8 mouse cellular contexts compared by ENCODE assay signal in genomic region chr9:122023873-122024272, GRCm38 (mm10). TPM values are rescaled to one million over a fixed set of nuclear protein-coding genes. Genes with fewer than 3 reads are reported as not detected.
DNase-seq lines count a peak whose midpoint lies in the region; ATAC-seq and TF ChIP-seq lines count a peak whose summit lies in the region.
"Had no signal": no experiment of that assay in that cellular context is flagged by ENCODE, and none has a peak within 500 bp of the region (broad histone marks: within the 10 kb centered on the region; RNA-seq: fewer than 3 reads in every experiment).

No protein-coding gene starts in this region.

- no peak overlapping the region for H3K4me2 ChIP-seq in intestine, embryonic 16.5 days (ENCODE audit: low read depth, low read length)
- H3K4me2 ChIP-seq in intestine, postnatal 0 days (replicated peaks; ENCODE audit: low read depth) = no peak overlapping the region

- H3K27ac ChIP-seq in intestine, embryonic 16.5 days (ENCODE audit: low read length) = peak overlapping the region; percentile 43; the same call in 1 of the 2 replicates
- H3K27ac ChIP-seq in intestine, postnatal 0 days (ENCODE audit: low read depth, low read length) = no peak overlapping the region; the same call in 1 of the 2 replicates

- H3K9me3 ChIP-seq in intestine, embryonic 16.5 days (ENCODE audit: control insufficient read depth, low read length) = no peaks in the 10 kb centered on the region
- H3K9me3 ChIP-seq in intestine, postnatal 0 days (ENCODE audit: control insufficient read depth) = no peaks in the 10 kb centered on the region

- H3K36me3 ChIP-seq in intestine, embryonic 16.5 days (ENCODE audit: control insufficient read depth, insufficient read depth, low read length) = no peaks in the 10 kb centered on the region
- no peaks in the 10 kb centered on the region for H3K36me3 ChIP-seq in intestine, postnatal 0 days (ENCODE audit: control insufficient read depth, insufficient read depth)

- DNase-seq in adipocyte (ENCODE audit: low spot score) = peak; percentile 94
- peak; percentile 96 for DNase-seq in heart, adult 11 months
- peak; percentile 21 to 38 for DNase-seq in heart, postnatal 36 days
- no peak for DNase-seq in layer of hippocampus, adult 8-10 months (ENCODE audit: low spot score in 2 of 2)
- DNase-seq in thymus, postnatal 4 days = no peak
- DNase-seq: cerebellum, postnatal 25 days had no signal

- no peak overlapping the region for H3K9ac ChIP-seq in intestine, embryonic 16.5 days (ENCODE audit: low read depth, low read length)
- no peak overlapping the region for H3K9ac ChIP-seq in intestine, postnatal 0 days (ENCODE audit: low read depth, low read length)

- 79% methylated on average over 5 of the region's 5 CpGs for WGBS in intestine, embryonic 16.5 days
- 74% methylated on average over 5 of the region's 5 CpGs for WGBS in intestine, postnatal 0 days

- intact Hi-C loops in heart, postnatal 36 days (cut with DNase I) = loop anchor here (2.0 kb wide), 2 partner anchors 87 to 95 kb away; no protein-coding TSS in a partner anchor

- no peak overlapping the region for H3K4me3 ChIP-seq in intestine, embryonic 16.5 days (ENCODE audit: low read length)
- no peak overlapping the region for H3K4me3 ChIP-seq in intestine, postnatal 0 days (ENCODE audit: low read depth, low read length)

- H3K27me3 ChIP-seq in intestine, embryonic 16.5 days (replicated peaks; ENCODE audit: control insufficient read depth, insufficient read depth, low read length) = no peaks in the 10 kb centered on the region
- H3K27me3 ChIP-seq in intestine, postnatal 0 days (replicated peaks; ENCODE audit: control insufficient read depth, insufficient read depth, low read length) = no peaks in the 10 kb centered on the region

- ATAC-seq in intestine, embryonic 16.5 days = no peak
- no peak for ATAC-seq in intestine, postnatal 0 days

- TF ChIP-seq CTCF in intestine, postnatal 0 days (IDR thresholded peaks at IDR 0.05; ENCODE audit: low read depth) = no peak

- H3K4me1 ChIP-seq in intestine, embryonic 16.5 days (ENCODE audit: control insufficient read depth, insufficient read depth, low read length) = peaks cover 13% of the 10 kb centered on the region
- 0 out of 2 replicates have a peak, but pooled peaks cover 3% of the 10 kb centered on the region for H3K4me1 ChIP-seq in intestine, postnatal 0 days (replicated peaks; ENCODE audit: control insufficient read depth, insufficient read depth, low read length)

RNA-seq across cellular contexts. Expression of gene Pomgnt2, which starts 27.0 kb away (rescaled TPM):
- polyA plus RNA-seq in intestine, embryonic 16.5 days (2015; fragmentation: Nextera tagmentation; extraction: Ambion mirVana) = 14.4 and 15.9 TPM in 2 replicates
- polyA plus RNA-seq in intestine, postnatal 0 days (2015; fragmentation: Nextera tagmentation; extraction: Ambion mirVana) = 5.7 and 7.3 TPM in 2 replicates
- 10 to 100 TPM; 10.6 to 14.9 TPM for total RNA-seq in heart, postnatal 36 days (2021)
- 10 to 100 TPM; 37.2 to 46.1 (median 43.4) TPM for total RNA-seq in layer of hippocampus, adult 8-10 months (2022)

Comparison
In these comparisons a context has a peak if more than half of its experiments do, and no peak if none do; other contexts are left out.
1. DNase-seq: peak in adipocyte (single experiment), heart, adult 11 months (single experiment) and heart, postnatal 36 days (2 of 2); none in layer of hippocampus, adult 8-10 months (0 of 2) and thymus, postnatal 4 days (single experiment).